Mouse (Mus musculus) forebrain, embryonic 11.5 days (tissue): ENCODE results near the gene Slc25a23. TPM values are rescaled to one million over a fixed set of nuclear protein-coding genes. Genes with fewer than 3 reads are reported as not detected.

Source experiments
- ATAC-seq: fragments of 200-750 bp; cut with Nextera tagmentation; replicated peaks from 2 replicates; pipeline ENCODE4 v1.8.0; 2017; ENCODE audit warnings: moderate TSS enrichment; ENCODE audit not compliant: low FRiP score
- DNase-seq: peaks from one replicate; pipeline ENCODE4 v3.0.0-alpha.2; 2017; ENCODE audit warnings: low spot score
- H3K27ac ChIP-seq: fragments of 300-500 bp; sonication (generic); 2 replicates; pipeline ENCODE4 v1.5.1; 2014; ENCODE audit warnings: low read depth, low read length
- H3K27me3 ChIP-seq: fragments of 300-500 bp; sonication (generic); 2 replicates; pipeline ENCODE4 v1.6.1; 2014; ENCODE audit warnings: mild to moderate bottlenecking, low read length, mixed read lengths; ENCODE audit not compliant: control insufficient read depth, insufficient read depth
- H3K36me3 ChIP-seq: fragments of 300-500 bp; sonication (generic); 2 replicates; pipeline ENCODE4 v1.6.1; 2014; ENCODE audit warnings: mild to moderate bottlenecking, low read length, moderate library complexity, mixed read lengths; ENCODE audit not compliant: control insufficient read depth, insufficient read depth
- H3K4me1 ChIP-seq: fragments of 300-500 bp; sonication (generic); replicated peaks from 2 replicates; pipeline ENCODE4 v1.6.1; 2014; ENCODE audit warnings: low read length, mixed read lengths; ENCODE audit not compliant: control insufficient read depth, insufficient read depth
- H3K4me2 ChIP-seq: fragments of 300-500 bp; sonication (generic); 2 replicates; pipeline ENCODE4 v1.6.1; 2014; ENCODE audit warnings: low read depth, mild to moderate bottlenecking, low read length, moderate library complexity, mixed read lengths; ENCODE audit not compliant: severe bottlenecking
- H3K4me3 ChIP-seq: fragments of 300-500 bp; sonication (generic); 2 replicates; pipeline ENCODE4 v1.5.1; 2014; ENCODE audit warnings: low read depth, low read length
- H3K9ac ChIP-seq: fragments of 300-500 bp; sonication (generic); 2 replicates; pipeline ENCODE4 v1.6.1; 2014; ENCODE audit warnings: low read length
- H3K9me3 ChIP-seq: fragments of 300-500 bp; sonication (generic); 2 replicates; pipeline ENCODE4 v1.6.1; 2016; ENCODE audit warnings: low read length, mixed read lengths; ENCODE audit not compliant: control insufficient read depth
- WGBS: fragments of 180-500 bp; shearing (Covaris S2); extraction: QIAGEN DNeasy Blood & Tissue Kit; methylation state at CpG from one replicate; pipeline ENCODE4 v1.1.7; 2014; 5-methylcytosine and 5-hydroxymethylcytosine counted together
- polyA plus RNA-seq: library from polyadenylated mRNA; unstranded; fragments of >200 nt; fragmentation: Nextera tagmentation; extraction: Ambion mirVana; gene quantifications from 2 replicates; pipeline ENCODE4 v1.2.1, GENCODE M21; 2014

The Slc25a23 gene
- 19.9 and 21.5 TPM in 2 replicates for polyA plus RNA-seq

DNA sequence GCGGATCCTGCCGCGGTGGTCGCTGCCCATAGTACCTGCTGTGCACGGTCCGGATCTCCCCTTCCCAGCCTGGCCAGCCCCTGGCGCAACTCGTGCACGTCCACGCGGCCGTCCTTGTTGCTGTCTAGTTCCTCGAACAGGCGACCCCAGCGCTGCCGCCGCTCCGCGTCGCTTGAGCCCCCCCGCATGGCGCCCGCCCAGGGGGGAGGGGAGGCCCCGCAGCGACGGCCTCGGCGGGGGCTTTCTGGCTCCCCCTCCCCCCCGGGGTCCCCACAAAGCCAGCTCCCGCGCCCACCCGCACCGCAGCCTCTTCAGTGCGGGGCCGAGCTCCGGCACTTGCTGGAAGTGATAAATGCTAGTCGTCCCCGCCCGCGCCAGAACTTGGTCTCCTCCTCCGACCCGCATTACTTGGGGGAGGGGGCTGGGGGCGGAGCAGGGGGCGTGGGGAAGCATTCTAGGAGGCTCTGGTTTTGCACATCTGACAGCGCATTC lies at the start of gene Slc25a23:
Gene Slc25a23, minus strand, starts transcription at position 378 of the 492 bp plus-strand sequence.
- DNase-seq (peak; percentile 93), ATAC-seq (peak; percentile 75)
- no peaks in the 10 kb centered on the region for H3K36me3 ChIP-seq
- H3K27me3 ChIP-seq: peaks cover 27% of the 10 kb centered on the region
- peak within 1 kb of the TSS; percentile 69 for H3K4me2 ChIP-seq
- peaks cover 16% of the 10 kb centered on the region; the same call in 1 of the 2 replicates for H3K4me1 ChIP-seq
- H3K27ac ChIP-seq: peak within 1 kb of the TSS; percentile 68; the same call in 1 of the 2 replicates
- peak within 1 kb of the TSS; percentile 69 for H3K9ac ChIP-seq
- H3K9me3 ChIP-seq: no peaks in the 10 kb centered on the region
- peak within 1 kb of the TSS; percentile 70 for H3K4me3 ChIP-seq
- under 1% methylated on average over 36 of the region's 45 CpGs for WGBS

DNA sequence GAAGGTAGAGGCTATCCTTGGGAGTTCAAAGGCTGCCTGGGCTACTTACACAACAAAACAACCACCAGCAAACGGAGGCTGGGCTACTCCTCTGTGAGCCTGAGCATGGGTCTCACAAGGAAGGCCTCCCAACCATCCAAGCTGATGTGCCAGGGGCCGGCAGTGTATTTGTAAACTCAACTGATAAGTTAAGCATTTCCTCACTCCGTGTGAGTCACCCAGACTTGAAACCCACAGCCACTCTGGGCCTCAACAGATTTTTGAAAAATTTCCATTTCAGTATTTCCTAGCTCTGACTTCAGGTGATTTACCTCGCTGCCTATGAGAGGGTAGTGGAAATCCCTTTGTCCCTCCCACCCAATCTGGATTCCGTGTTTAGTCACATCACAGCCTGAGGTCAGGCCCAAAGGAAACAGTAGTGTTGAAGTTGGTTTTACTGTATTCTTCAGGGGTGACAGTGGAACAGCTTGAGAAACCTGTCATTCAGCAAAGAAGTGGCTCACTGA lies 49.1 kb upstream of the Slc25a23 start:
- H3K9me3 ChIP-seq: no peaks in the 10 kb centered on the region
- no peak overlapping the region for H3K9ac ChIP-seq
- no peaks in the 10 kb centered on the region for H3K27me3 ChIP-seq
- 66% methylated on average over 5 of the region's 5 CpGs for WGBS
- no peaks in the 10 kb centered on the region for H3K36me3 ChIP-seq
- no peak overlapping the region for H3K4me2 ChIP-seq
- DNase-seq (no peak), ATAC-seq (no peak)
- no peak overlapping the region for H3K4me3 ChIP-seq
- no peak overlapping the region for H3K27ac ChIP-seq
- peaks cover 8% of the 10 kb centered on the region for H3K4me1 ChIP-seq

- no peak overlapping the region for H3K27ac ChIP-seq
- ATAC-seq (no peak), DNase-seq (no peak)
These were observed 48.5 kb upstream of the Slc25a23 start for GRCm38 (mm10) chr17:57108040-57108665.

GRCm38 (mm10) chr17:57107064-57107463 lies 47.4 kb upstream of the Slc25a23 start:
- Histone ChIP-seq H3K9ac (no peak overlapping the region), H3K4me1 (peaks cover 8% of the 10 kb centered on the region), H3K27me3 (no peaks in the 10 kb centered on the region), H3K4me2 (no peak overlapping the region; the same call in 1 of the 2 replicates), H3K36me3 (no peaks in the 10 kb centered on the region), H3K4me3 (no peak overlapping the region), H3K9me3 (no peaks in the 10 kb centered on the region), H3K27ac (no peak overlapping the region)
- DNase-seq (no peak), ATAC-seq (no peak)
- 90% methylated on average over 5 of the region's 5 CpGs for WGBS

More at GRCm38 (mm10) chr17:57108040-57108665, 48.5 kb upstream of the Slc25a23 start:
- H3K4me3 ChIP-seq: no peak overlapping the region
- no peaks in the 10 kb centered on the region for H3K9me3 ChIP-seq
- H3K36me3 ChIP-seq: no peaks in the 10 kb centered on the region
- H3K4me1 ChIP-seq: peaks cover 8% of the 10 kb centered on the region
- H3K27me3 ChIP-seq: no peaks in the 10 kb centered on the region
- H3K9ac ChIP-seq: no peak overlapping the region
- 90% methylated on average over 7 of the region's 7 CpGs for WGBS
- no peak overlapping the region for H3K4me2 ChIP-seq

DNA sequence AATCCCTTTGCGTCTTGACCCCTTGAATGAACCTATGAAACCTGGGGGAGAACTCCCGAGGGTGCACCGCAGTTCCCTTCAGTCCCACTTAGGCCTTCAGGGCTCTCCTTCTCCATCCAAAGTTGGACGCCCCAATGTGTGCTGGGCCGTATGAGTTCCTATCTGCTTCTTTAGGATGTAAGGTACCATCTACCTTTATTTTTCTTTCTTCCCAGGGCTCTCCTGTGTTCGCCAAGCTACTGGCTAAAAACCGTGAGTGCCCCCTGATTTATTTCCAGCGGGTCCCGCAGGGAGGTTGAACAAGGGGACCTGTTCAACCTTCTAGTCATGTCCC lies 46.3 kb upstream of the Slc25a23 start:
- Histone ChIP-seq H3K27me3 (no peaks in the 10 kb centered on the region), H3K4me2 (peak overlapping the region; percentile 76), H3K4me3 (peak overlapping the region; percentile 54), H3K9me3 (no peaks in the 10 kb centered on the region), H3K36me3 (no peaks in the 10 kb centered on the region), H3K9ac (peak overlapping the region; percentile 75), H3K4me1 (peaks cover 8% of the 10 kb centered on the region), H3K27ac (no peak overlapping the region)
- DNase-seq (no peak), ATAC-seq (no peak)
- WGBS: 4% methylated on average over 9 of the region's 9 CpGs

DNA sequence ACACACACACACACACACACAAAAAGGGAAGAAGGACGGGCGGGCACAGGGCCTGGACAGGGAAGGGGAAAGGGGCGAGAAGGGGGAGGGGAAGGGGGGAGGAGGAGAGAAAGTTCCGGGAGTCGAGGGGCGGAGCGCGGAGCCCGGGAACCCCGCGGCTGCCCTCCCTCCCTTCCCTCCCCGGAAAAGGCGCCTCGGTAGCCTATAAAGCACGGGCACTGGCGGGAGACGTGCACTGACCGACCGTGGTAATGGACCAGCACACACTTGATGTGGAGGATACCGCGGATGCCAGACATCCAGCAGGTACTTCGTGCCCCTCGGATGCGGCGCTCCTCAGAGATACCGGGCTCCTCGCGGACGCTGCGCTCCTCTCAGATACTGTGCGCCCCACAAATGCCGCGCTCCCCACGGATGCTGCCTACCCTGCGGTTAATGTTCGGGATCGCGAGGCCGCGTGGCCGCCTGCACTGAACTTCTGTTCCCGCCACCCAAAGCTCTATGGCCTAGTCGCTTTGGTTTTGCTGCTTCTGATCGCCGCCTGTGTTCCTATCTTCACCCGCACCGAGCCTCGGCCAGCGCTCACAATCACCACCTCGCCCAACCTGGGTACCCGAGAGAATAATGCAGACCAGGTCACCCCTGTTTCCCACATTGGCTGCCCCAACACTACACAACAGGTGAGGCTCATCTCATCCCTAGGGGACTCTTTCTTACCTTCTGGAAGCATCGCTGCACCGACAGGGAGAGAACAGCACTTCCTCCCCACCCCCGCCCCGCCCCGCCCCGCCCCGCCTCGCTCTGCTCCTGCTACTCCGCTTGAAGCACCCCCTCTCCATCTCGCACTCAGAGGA lies 45.7 kb upstream of the Slc25a23 start, which contains the start of gene Tnfsf9:
Gene Tnfsf9, plus strand, starts transcription at position 145 of the 854 bp plus-strand sequence.
- DNase-seq (peak; percentile 88), ATAC-seq (peak; percentile 83)
- peak within 1 kb of the TSS; percentile 75 for H3K9ac ChIP-seq
- H3K27me3 ChIP-seq: no peaks in the 10 kb centered on the region
- peaks cover 8% of the 10 kb centered on the region for H3K4me1 ChIP-seq
- no peak within 1 kb of the TSS for H3K27ac ChIP-seq
- peak within 1 kb of the TSS; percentile 76 for H3K4me2 ChIP-seq
- H3K4me3 ChIP-seq: peak within 1 kb of the TSS; percentile 54
- under 1% methylated on average over 58 of the region's 61 CpGs for WGBS
- H3K9me3 ChIP-seq: no peaks in the 10 kb centered on the region
- no peaks in the 10 kb centered on the region for H3K36me3 ChIP-seq

GRCm38 (mm10) chr17:57104496-57104895 lies 44.8 kb upstream of the Slc25a23 start:
- Histone ChIP-seq H3K9me3 (no peaks in the 10 kb centered on the region), H3K9ac (peak overlapping the region; percentile 75), H3K27ac (no peak overlapping the region), H3K36me3 (no peaks in the 10 kb centered on the region), H3K4me3 (no peak overlapping the region; the same call in 1 of the 2 replicates), H3K4me1 (peaks cover 8% of the 10 kb centered on the region), H3K27me3 (no peaks in the 10 kb centered on the region), H3K4me2 (peak overlapping the region; percentile 76)
- 0 out of 2 replicates have a peak, but pooled peaks have one; percentile 4 for ATAC-seq
- WGBS: 46% methylated on average over 4 of the region's 4 CpGs
- DNase-seq: no peak

DNA sequence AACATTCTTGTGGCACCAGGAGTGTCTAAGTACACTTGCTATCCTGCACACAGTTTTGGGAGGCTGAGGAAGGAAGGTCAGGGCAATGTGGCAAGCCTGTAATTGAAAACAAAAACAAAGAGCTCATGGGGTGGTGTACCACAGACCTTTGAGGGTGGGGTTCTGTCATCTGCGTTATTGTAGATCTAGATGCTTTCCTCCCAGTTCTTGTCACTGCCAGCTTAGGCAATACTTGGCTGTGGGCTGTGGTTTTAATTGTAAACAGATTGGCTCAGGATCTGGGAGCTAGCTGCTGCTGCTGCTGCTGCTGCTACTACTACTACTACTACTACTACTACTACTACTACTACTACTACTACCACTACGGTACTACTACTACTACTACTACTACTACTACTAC lies 42.6 kb upstream of the Slc25a23 start:
- H3K4me2 ChIP-seq: no peak overlapping the region
- no peaks in the 10 kb centered on the region for H3K36me3 ChIP-seq
- H3K9me3 ChIP-seq: no peaks in the 10 kb centered on the region
- 74% methylated on average over 2 of the region's 2 CpGs for WGBS
- H3K9ac ChIP-seq: no peak overlapping the region
- no peak for DNase-seq
- H3K4me1 ChIP-seq: peaks cover 6% of the 10 kb centered on the region
- H3K27ac ChIP-seq: no peak overlapping the region
- no peak for ATAC-seq
- H3K27me3 ChIP-seq: no peaks in the 10 kb centered on the region
- H3K4me3 ChIP-seq: no peak overlapping the region
